Mouse (Mus musculus) lung, embryonic 15.5 days (tissue): ENCODE measurements around the gene Otud5. TPM values are rescaled to one million over a fixed set of nuclear protein-coding genes. Genes with fewer than 3 reads are reported as not detected.

Experiments used
- ATAC-seq: fragments of 200-750 bp; cut with Nextera tagmentation; 2 replicates; pipeline ENCODE4 v1.8.0; 2017; ENCODE audit warnings: moderate number of reproducible peaks, borderline replicate concordance; ENCODE audit not compliant: low FRiP score, low TSS enrichment; ENCODE audit errors: extremely low read depth
- H3K27ac ChIP-seq: fragments of 300-500 bp; sonication (generic); 2 replicates; pipeline ENCODE4 v1.5.1; 2015; ENCODE audit warnings: moderate library complexity, mild to moderate bottlenecking, inconsistent platforms
- H3K27me3 ChIP-seq: fragments of 300-500 bp; sonication (generic); 2 replicates; pipeline ENCODE4 v1.6.1; 2015; ENCODE audit warnings: inconsistent platforms
- H3K36me3 ChIP-seq: fragments of 300-500 bp; sonication (generic); 2 replicates; pipeline ENCODE4 v1.6.1; 2015; ENCODE audit warnings: inconsistent platforms
- H3K4me1 ChIP-seq: fragments of 300-500 bp; sonication (generic); 2 replicates; pipeline ENCODE4 v1.6.1; 2015; ENCODE audit warnings: inconsistent platforms
- H3K4me2 ChIP-seq: fragments of 300-500 bp; sonication (generic); 2 replicates; pipeline ENCODE4 v1.6.1; 2015; ENCODE audit warnings: inconsistent platforms, mild to moderate bottlenecking, moderate library complexity
- H3K4me3 ChIP-seq: fragments of 300-500 bp; sonication (generic); 2 replicates; pipeline ENCODE4 v1.5.1; 2015; ENCODE audit warnings: mild to moderate bottlenecking, inconsistent platforms
- H3K9ac ChIP-seq: fragments of 300-500 bp; sonication (generic); 2 replicates; pipeline ENCODE4 v1.6.1; 2015; ENCODE audit warnings: inconsistent platforms
- H3K9me3 ChIP-seq: fragments of 300-500 bp; sonication (generic); 2 replicates; pipeline ENCODE4 v1.6.1; 2016; ENCODE audit warnings: inconsistent platforms
- WGBS: fragments of 180-500 bp; shearing (Covaris S2); methylation state at CpG from one replicate; pipeline ENCODE4 v1.1.7; 2015; 5-methylcytosine and 5-hydroxymethylcytosine counted together
- microRNA counts: library from miRNA; unstranded; fragments of <30 nt; microRNA quantifications from one replicate; lab custom pipeline; 2016
- microRNA-seq: library from miRNA; unstranded; fragments of <30 nt; microRNA quantifications from one replicate; pipeline ENCODE4, GENCODE M21; 2016
- polyA plus RNA-seq: library from polyadenylated mRNA; unstranded; fragments of >200 nt; fragmentation: Nextera tagmentation; extraction: Ambion mirVana; gene quantifications from 2 replicates; pipeline ENCODE4 v1.2.1, GENCODE M21; 2015

The Otud5 gene
- polyA plus RNA-seq, 1 experiment from 2014 or later, result 46.6 TPM

DNA sequence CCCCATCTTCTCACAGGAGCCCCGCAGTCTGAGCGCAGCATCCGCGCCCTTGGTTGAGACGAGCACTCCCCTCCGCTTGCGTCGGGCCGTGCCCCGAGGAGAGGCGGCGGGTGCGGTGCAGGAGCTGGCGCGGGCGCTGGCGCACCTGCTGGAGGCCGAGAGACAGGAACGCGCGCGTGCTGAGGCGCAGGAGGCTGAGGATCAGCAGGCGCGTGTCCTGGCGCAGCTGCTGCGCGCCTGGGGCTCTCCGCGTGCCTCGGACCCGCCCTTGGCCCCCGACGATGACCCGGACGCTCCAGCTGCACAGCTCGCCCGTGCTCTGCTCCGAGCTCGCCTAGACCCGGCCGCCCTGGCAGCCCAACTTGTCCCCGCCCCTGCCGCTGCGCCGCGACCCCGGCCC lies 80.9 kb downstream of the Otud5 start:
- Histone ChIP-seq H3K27me3 (peaks cover 70% of the 10 kb centered on the region), H3K9ac (no peak overlapping the region), H3K4me2 (peak overlapping the region; percentile 47), H3K4me3 (peak overlapping the region; percentile 18), H3K27ac (no peak overlapping the region), H3K4me1 (0 out of 2 replicates have a peak, but pooled peaks cover 5% of the 10 kb centered on the region), H3K36me3 (no peaks in the 10 kb centered on the region), H3K9me3 (no peaks in the 10 kb centered on the region)
- 18% methylated on average over 29 of the region's 48 CpGs for WGBS
- ATAC-seq, result no peak

MicroRNA genes within 50 kb of the gene (microRNA counts, 519-probe panel; counts per million panel counts)
- 1,894 counts per million, percentile 13 among the panel's probes with 10 or more counts for microRNA mmu-miR-1198 (lab: Ali Mortazavi, UCI)

Small RNAs within 50 kb of the gene (microRNA-seq; reads per million reads assigned to microRNA genes)
- 30.6 reads per million, percentile 40 among the genes with 10 or more reads in this experiment for gene Mir1198

Other genes with a start within 250 kb of the Otud5 start
- 31.9 and 32.1 TPM in 2 replicates for gene Ccdc22, start 235.8 kb upstream of the Otud5 start, polyA plus RNA-seq
- gene Cacna1f, start 234.3 kb upstream of the Otud5 start, polyA plus RNA-seq, result not detected in 2 replicates
- gene Syp, start 202.9 kb upstream of the Otud5 start, polyA plus RNA-seq, result 1.9 and 3.4 TPM in 2 replicates
- gene Prickle3, start 184.1 kb upstream of the Otud5 start, polyA plus RNA-seq, result 8.5 and 8.8 TPM in 2 replicates
- gene Plp2, start 170.0 kb upstream of the Otud5 start, polyA plus RNA-seq, result 186 and 191 TPM in 2 replicates
- gene Magix, start 160.1 kb upstream of the Otud5 start, polyA plus RNA-seq, result 0.53 and 0.62 TPM in 2 replicates
- gene Gpkow, start 144.2 kb upstream of the Otud5 start, polyA plus RNA-seq, result 46.9 and 49.1 TPM in 2 replicates
- gene Wdr45, start 127.0 kb upstream of the Otud5 start, polyA plus RNA-seq, result 69.6 and 79.5 TPM in 2 replicates
- not detected in 2 replicates for gene Gm45208, start 119.1 kb upstream of the Otud5 start, polyA plus RNA-seq
- gene Praf2, start 112.9 kb upstream of the Otud5 start, polyA plus RNA-seq, result 58.9 and 60.6 TPM in 2 replicates
- 23.5 and 23.6 TPM in 2 replicates for gene Ccdc120, start 90.5 kb upstream of the Otud5 start, polyA plus RNA-seq
- 29.2 and 30.5 TPM in 2 replicates for gene Tfe3, start 78.8 kb upstream of the Otud5 start, polyA plus RNA-seq
- 39.7 and 41.7 TPM in 2 replicates for gene Gripap1, start 51.6 kb upstream of the Otud5 start, polyA plus RNA-seq
- gene Kcnd1, start 19.1 kb upstream of the Otud5 start, polyA plus RNA-seq, result 1.4 and 1.6 TPM in 2 replicates
- gene Pim2, start 36.9 kb downstream of the Otud5 start, polyA plus RNA-seq, result 8.6 and 10.3 TPM in 2 replicates
- 37.6 and 38.6 TPM in 2 replicates for gene Slc35a2, start 42.7 kb downstream of the Otud5 start, polyA plus RNA-seq
- 114 and 115 TPM in 2 replicates for gene Pqbp1, start 57.9 kb downstream of the Otud5 start, polyA plus RNA-seq
- 155 TPM in 2 replicates for gene Timm17b, start 58.0 kb downstream of the Otud5 start, polyA plus RNA-seq
- gene Gm10491, start 66.5 kb downstream of the Otud5 start, polyA plus RNA-seq, result not detected in 2 replicates
- not detected in 2 replicates for gene Gm10490, start 68.2 kb downstream of the Otud5 start, polyA plus RNA-seq
- gene Pcsk1n, start 78.5 kb downstream of the Otud5 start, polyA plus RNA-seq, result 0.86 and 1.9 TPM in 2 replicates
- not detected in 2 replicates for gene Eras, start 87.2 kb downstream of the Otud5 start, polyA plus RNA-seq
- 24.1 and 26.8 TPM in 2 replicates for gene Hdac6, start 106.5 kb downstream of the Otud5 start, polyA plus RNA-seq
- 1.4 and 1.9 TPM in 2 replicates for gene Gata1, start 136.7 kb downstream of the Otud5 start, polyA plus RNA-seq
- not detected in 2 replicates for gene Glod5, start 177.1 kb downstream of the Otud5 start, polyA plus RNA-seq
- 67.2 and 68.0 TPM in 2 replicates for gene Suv39h1, start 233.4 kb downstream of the Otud5 start, polyA plus RNA-seq
- 0.26 and 0.62 TPM in 2 replicates for gene Was, start 249.1 kb downstream of the Otud5 start, polyA plus RNA-seq